Mouse (Mus musculus) midbrain, embryonic 16.5 days (tissue): ENCODE results near the gene Khdrbs1. TPM values are rescaled to one million over a fixed set of nuclear protein-coding genes. Genes with fewer than 3 reads are reported as not detected.

Source experiments
- microRNA-seq: library from miRNA; unstranded; fragments of <30 nt; microRNA quantifications from one replicate; pipeline ENCODE4, GENCODE M21; 2017
- polyA plus RNA-seq: library from polyadenylated mRNA; unstranded; fragments of >200 nt; fragmentation: Nextera tagmentation; extraction: Ambion mirVana; gene quantifications from 2 replicates; pipeline ENCODE4 v1.2.1, GENCODE M21; 2015

The Khdrbs1 gene
- polyA plus RNA-seq, 1 experiment from 2014 or later = 116 TPM

Small RNAs within 50 kb of the gene (microRNA-seq; reads per million reads assigned to microRNA genes)
- not detected for gene Gm28017
- gene Mir7016 = 1.4 reads per million

Other genes with a start within 250 kb of the Khdrbs1 start
- gene Marcksl1, start 228.7 kb downstream of the Khdrbs1 start, polyA plus RNA-seq = 1,543 and 1,683 TPM in 2 replicates
- gene Hdac1, start 199.6 kb downstream of the Khdrbs1 start, polyA plus RNA-seq = 74.7 and 83.2 TPM in 2 replicates
- gene Lck, start 168.7 kb downstream of the Khdrbs1 start, polyA plus RNA-seq = 15.4 and 16.2 TPM in 2 replicates
- gene Fam167b, start 163.8 kb downstream of the Khdrbs1 start, polyA plus RNA-seq = 0.26 TPM in 1 of 2 replicates, not detected in the other
- gene Eif3i, start 141.7 kb downstream of the Khdrbs1 start, polyA plus RNA-seq = 187 and 198 TPM in 2 replicates
- 177 and 180 TPM in 2 replicates for gene Tmem234, start 141.6 kb downstream of the Khdrbs1 start, polyA plus RNA-seq
- gene Dcdc2b, start 128.0 kb downstream of the Khdrbs1 start, polyA plus RNA-seq = 3.5 and 4.1 TPM in 2 replicates
- gene Iqcc, start 123.2 kb downstream of the Khdrbs1 start, polyA plus RNA-seq = 28.0 and 33.1 TPM in 2 replicates
- 172 and 183 TPM in 2 replicates for gene Ccdc28b, start 118.4 kb downstream of the Khdrbs1 start, polyA plus RNA-seq
- 42.5 and 49.8 TPM in 2 replicates for gene Txlna, start 101.2 kb downstream of the Khdrbs1 start, polyA plus RNA-seq
- gene Kpna6, start 69.5 kb downstream of the Khdrbs1 start, polyA plus RNA-seq = 18.6 and 19.3 TPM in 2 replicates
- gene Tmem39b, start 45.5 kb downstream of the Khdrbs1 start, polyA plus RNA-seq = 16.8 and 18.2 TPM in 2 replicates
- 222 and 255 TPM in 2 replicates for gene Ptp4a2, start 68.9 kb upstream of the Khdrbs1 start, polyA plus RNA-seq
- not detected in 2 replicates for gene Spocd1, start 186.9 kb upstream of the Khdrbs1 start, polyA plus RNA-seq
- 15.8 and 17.0 TPM in 2 replicates for gene Adgrb2, start 242.6 kb upstream of the Khdrbs1 start, polyA plus RNA-seq